Mouse (Mus musculus) lung, postnatal 36 days (tissue): ENCODE data around the gene Gm15155.
"Not testable (repeated sequence)": the region's sequence is repeated elsewhere in the genome, so short reads cannot be mapped to it uniquely, and the experiment has no call there.

Source experiments
- DNase-seq: peaks from one replicate; pipeline ENCODE4 v3.0.0; 2022; ENCODE audit warnings: mixed read lengths

Gene Gm15155

DNA sequence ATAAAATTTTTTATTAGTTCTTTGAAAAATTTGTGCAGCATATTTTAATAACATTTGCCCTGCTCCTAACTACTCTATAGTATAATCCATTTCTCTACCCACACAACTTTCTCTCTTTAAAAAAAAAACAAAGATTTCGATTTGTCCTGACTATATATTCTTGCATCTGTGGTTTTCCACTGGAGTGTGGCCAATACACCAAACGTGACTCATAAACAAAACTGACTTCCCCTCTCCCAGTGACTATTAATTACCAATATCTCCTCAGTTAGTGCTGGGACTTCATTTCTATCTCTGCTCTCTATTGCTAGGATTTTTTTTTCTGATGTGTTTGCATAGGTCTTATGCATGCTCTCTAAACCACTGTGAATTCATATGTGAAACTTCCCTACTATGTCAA, 531.2 kb downstream of the Gm15155 start:
- DNase-seq: no peak

DNA sequence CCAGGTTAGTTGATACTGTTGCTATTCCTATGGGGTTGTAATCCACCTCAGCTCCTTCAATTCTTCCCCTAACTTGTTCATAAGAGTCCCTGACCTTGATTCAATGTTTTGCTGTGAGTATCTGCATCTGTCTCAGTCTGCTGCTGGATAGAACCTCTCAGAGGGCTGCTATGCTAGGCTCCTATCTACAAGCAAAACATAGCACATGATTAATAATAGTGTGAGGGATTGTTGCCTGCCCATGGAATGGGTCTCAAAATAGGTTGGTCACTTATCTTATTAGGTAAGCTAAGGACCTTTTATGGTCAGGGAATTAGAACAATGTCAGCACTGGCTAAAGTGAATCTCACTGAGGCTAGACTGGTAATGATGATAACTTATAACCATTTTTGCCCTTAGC, 547.0 kb downstream of the Gm15155 start:
- DNase-seq: no peak

DNA sequence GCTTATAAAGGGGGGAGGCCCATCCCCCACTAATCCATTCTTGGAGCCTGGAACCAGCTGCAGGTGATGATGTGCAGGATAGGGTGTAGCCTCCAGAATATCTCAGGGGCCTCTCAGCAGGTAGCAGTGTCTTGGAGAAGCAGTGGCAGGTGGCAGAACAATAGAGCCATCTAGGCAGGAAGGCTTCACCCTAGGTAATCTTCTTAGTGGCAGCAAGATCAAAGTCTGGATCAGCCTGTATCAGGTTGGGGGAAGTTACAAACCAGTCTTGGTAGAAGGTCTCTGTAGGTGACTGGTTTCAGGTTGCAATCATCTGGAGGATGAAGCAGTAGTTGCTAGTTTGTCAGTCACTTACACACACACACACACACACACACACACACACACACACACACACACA, 679.3 kb downstream of the Gm15155 start:
- not testable (repeated sequence) for DNase-seq
